In the genomic region with DNA sequence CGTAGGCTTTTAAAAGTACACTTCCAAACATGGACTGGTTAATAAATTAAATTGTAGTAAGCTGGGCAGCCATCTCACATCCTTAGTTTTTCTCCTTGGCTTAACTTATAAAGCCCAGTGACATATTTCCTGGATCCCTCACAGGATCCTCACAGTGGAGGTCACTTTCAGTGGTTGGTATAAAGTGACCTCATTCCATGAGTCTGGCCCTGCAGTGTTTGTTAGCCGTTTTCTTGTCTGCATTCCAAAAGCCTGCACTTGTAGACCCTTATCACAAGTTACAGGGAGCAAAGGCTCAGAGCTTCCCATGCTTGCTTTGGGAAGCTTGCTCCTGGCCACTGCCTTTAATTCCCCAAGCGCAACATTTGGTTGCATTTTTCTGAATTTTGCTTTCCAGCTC, we compare ENCODE assay signal across 19 mouse cellular contexts. TPM values are rescaled to one million over a fixed set of nuclear protein-coding genes. Genes with fewer than 3 reads are reported as not detected.
DNase-seq lines count a peak whose midpoint lies in the region; ATAC-seq and TF ChIP-seq lines count a peak whose summit lies in the region.
"Had no signal": no experiment of that assay in that cellular context is flagged by ENCODE, and none has a peak within 500 bp of the region (broad histone marks: within the 10 kb centered on the region; RNA-seq: fewer than 3 reads in every experiment).

No protein-coding gene starts in this region.

- no peaks in the 10 kb centered on the region for H3K9me3 ChIP-seq in liver, embryonic 12.5 days (replicated peaks)
- H3K9me3 ChIP-seq in heart, embryonic 14.5 days (ENCODE audit: control insufficient read depth, low read length): no peaks in the 10 kb centered on the region
- H3K9me3 ChIP-seq: intestine, embryonic 15.5 days; midbrain, embryonic 13.5 days had no signal

- DNase-seq in liver, adult 2 months (ENCODE audit: extremely low read depth, low read depth, low spot score): peak; percentile 9
- DNase-seq in heart, postnatal 4 days: peak; percentile 29
- peak; percentile 46 for DNase-seq in kidney, postnatal 14 days
- no peak for DNase-seq in cerebellum, adult 9-10 months
- DNase-seq in spleen, postnatal 10 days (ENCODE audit: low spot score in 2 of 2): no peak
- DNase-seq: adrenal gland, postnatal 14 days; cerebellum, adult 8-10 months; forebrain, postnatal 0 days; right cerebral cortex, postnatal 25 days; thymus, postnatal 36 days had no signal

- H3K79me2 ChIP-seq in liver, adult 2 months (ENCODE audit: control insufficient read depth, insufficient read depth, low read length): no peaks in the 10 kb centered on the region

- no peak for TF ChIP-seq CTCF in liver, adult 2 months (IDR thresholded peaks at IDR 0.05; ENCODE audit: low read depth, low read length)

- H3K4me1 ChIP-seq in liver, adult 2 months (ENCODE audit: control insufficient read depth, insufficient read depth, low read length): 0 out of 2 replicates have a peak, but pooled peaks cover 2% of the 10 kb centered on the region
- H3K4me1 ChIP-seq in liver, embryonic 12.5 days: no peaks in the 10 kb centered on the region
- peaks cover 13 to 23% of the 10 kb centered on the region in 2 experiments for H3K4me1 ChIP-seq in heart, embryonic 14.5 days (ENCODE audit: control insufficient read depth in 2 of 2, insufficient read depth in 2 of 2, low read length in 2 of 2)

- H3K27ac ChIP-seq in liver, adult 2 months (replicated peaks; ENCODE audit: insufficient read depth, low read depth, low read length): no peak overlapping the region
- H3K27ac ChIP-seq in liver, embryonic 12.5 days: no peak overlapping the region
- H3K27ac ChIP-seq in heart, embryonic 14.5 days (replicated peaks in 1 of 2; ENCODE audit: control insufficient read depth in 1 of 2, insufficient read depth in 1 of 2, low read depth in 2 of 2, low read length in 2 of 2): peak overlapping the region; percentile 51 to 83
- H3K27ac ChIP-seq: hindbrain, embryonic 14.5 days; intestine, embryonic 15.5 days; layer of hippocampus, adult 2 months; left cerebral cortex, adult 2 months; liver, embryonic 14.5 days; midbrain, embryonic 13.5 days had no signal

- H3K4me3 ChIP-seq in liver, adult 2 months (ENCODE audit: insufficient read depth, low read depth, low read length): no peak overlapping the region
- H3K4me3 ChIP-seq in liver, embryonic 12.5 days: no peak overlapping the region
- H3K4me3 ChIP-seq in heart, embryonic 14.5 days (ENCODE audit: control insufficient read depth in 1 of 2, insufficient read depth in 1 of 2, low read depth in 1 of 2, low read length in 2 of 2): no peak overlapping the region
- H3K4me3 ChIP-seq: intestine, embryonic 15.5 days; layer of hippocampus, adult 2 months; left cerebral cortex, adult 2 months; midbrain, embryonic 13.5 days had no signal

- no peaks in the 10 kb centered on the region for H3K36me3 ChIP-seq in liver, adult 2 months (ENCODE audit: control insufficient read depth, insufficient read depth, low read length)
- no peaks in the 10 kb centered on the region for H3K36me3 ChIP-seq in liver, embryonic 12.5 days
- H3K36me3 ChIP-seq in heart, embryonic 14.5 days (ENCODE audit: control insufficient read depth, insufficient read depth, low read length): no peaks in the 10 kb centered on the region
- H3K36me3 ChIP-seq: intestine, embryonic 15.5 days; midbrain, embryonic 13.5 days had no signal

- H3K27me3 ChIP-seq in liver, adult 2 months (ENCODE audit: control insufficient read depth, insufficient read depth, low read length): no peaks in the 10 kb centered on the region
- H3K27me3 ChIP-seq in liver, embryonic 12.5 days (replicated peaks): no peaks in the 10 kb centered on the region
- H3K27me3 ChIP-seq in heart, embryonic 14.5 days (ENCODE audit: control insufficient read depth, insufficient read depth, low read length): no peaks in the 10 kb centered on the region
- H3K27me3 ChIP-seq: intestine, embryonic 15.5 days; midbrain, embryonic 13.5 days had no signal

- 66% methylated on average over 3 of the region's 3 CpGs for WGBS in liver, adult 2 months
- WGBS in liver, embryonic 12.5 days (ENCODE audit: insufficient replicate concordance): 56% methylated on average over 3 of the region's 3 CpGs
- 34% methylated on average over 3 of the region's 3 CpGs for WGBS in heart, embryonic 14.5 days

- no peak for TF ChIP-seq POLR2A in liver, adult 2 months (IDR thresholded peaks at IDR 0.05; ENCODE audit: extremely low read depth, insufficient read depth, low read length)

- no peak for ATAC-seq in liver, embryonic 12.5 days
- ATAC-seq in heart, embryonic 14.5 days (ENCODE audit: insufficient number of reproducible peaks, insufficient read depth, low FRiP score, low read depth): peak; percentile 80
- ATAC-seq: forebrain, postnatal 0 days; intestine, embryonic 15.5 days; midbrain, embryonic 13.5 days had no signal

- no peak overlapping the region for H3K4me2 ChIP-seq in liver, embryonic 12.5 days
- H3K4me2 ChIP-seq in heart, embryonic 14.5 days (ENCODE audit: low read length): peak overlapping the region; percentile 13; the same call in 1 of the 2 replicates
- H3K4me2 ChIP-seq: hindbrain, embryonic 14.5 days; intestine, embryonic 15.5 days; midbrain, embryonic 13.5 days had no signal

- no peak overlapping the region for H3K9ac ChIP-seq in liver, adult 2 months (ENCODE audit: low read depth, low read length)
- no peak overlapping the region for H3K9ac ChIP-seq in liver, embryonic 12.5 days
- no peak overlapping the region for H3K9ac ChIP-seq in heart, embryonic 14.5 days (ENCODE audit: low read length)
- H3K9ac ChIP-seq: forebrain, postnatal 0 days; hindbrain, embryonic 14.5 days; intestine, embryonic 15.5 days; liver, embryonic 14.5 days; midbrain, embryonic 13.5 days had no signal

RNA-seq across cellular contexts. Expression of gene Frem2, which starts 49.9 kb away (rescaled TPM):
- 0.09 and 0.13 TPM in 2 replicates for total RNA-seq in liver, adult 2 months (2014; rRNA removed)
- 0.02 and 0.06 TPM in 2 replicates for polyA plus RNA-seq in liver, adult 2 months (2012; rRNA removed)
- polyA plus RNA-seq in liver, embryonic 12.5 days (2016; fragmentation: Nextera tagmentation; extraction: Ambion mirVana): 1.1 and 1.3 TPM in 2 replicates
- 4.2 and 5.5 TPM in 2 replicates for polyA plus RNA-seq in heart, embryonic 14.5 days (2014; fragmentation: Nextera tagmentation; extraction: Ambion mirVana)
- total RNA-seq in heart, postnatal 4 days (2021): 10 to 100 TPM; 20.2 to 20.7 TPM
- polyA plus RNA-seq: C2C12 had no signal

Comparison
In these comparisons a context has a peak if more than half of its experiments do, and no peak if none do; other contexts are left out.
1. DNase-seq: peak in liver, adult 2 months (single experiment), heart, postnatal 4 days (single experiment) and kidney, postnatal 14 days (single experiment); none in cerebellum, adult 9-10 months (single experiment) and spleen, postnatal 10 days (0 of 2).
2. H3K27ac ChIP-seq: peak in heart, embryonic 14.5 days (2 of 2); none in liver, adult 2 months (single experiment) and liver, embryonic 12.5 days (single experiment).